Mouse (Mus musculus): ENCODE measurements around the gene Qpctl.
"Not testable (repeated sequence)": the region's sequence is repeated elsewhere in the genome, so short reads cannot be mapped to it uniquely, and the experiment has no call there.

Gene Qpctl

GRCm38 (mm10) chr7:19164189-19164588 lies 15.1 kb upstream of the Qpctl start:
- DNase-seq (ENCODE audit: low spot score in 2 of 2) = no peak

GRCm38 (mm10) chr7:19163752-19164151 lies 14.7 kb upstream of the Qpctl start:
- no peak for DNase-seq (ENCODE audit: low spot score in 2 of 2)

GRCm38 (mm10) chr7:19162928-19163327 lies 13.8 kb upstream of the Qpctl start:
- no peak for DNase-seq (ENCODE audit: low spot score in 2 of 2)

GRCm38 (mm10) chr7:19160115-19160514 lies 11.0 kb upstream of the Qpctl start:
- DNase-seq (ENCODE audit: low spot score in 2 of 2) = no peak

- DNase-seq (ENCODE audit: low spot score in 2 of 2) = no peak
These were observed 10.3 kb upstream of the Qpctl start for GRCm38 (mm10) chr7:19159411-19159810.

- no peak for DNase-seq (ENCODE audit: low spot score in 2 of 2)
These were observed 9.5 kb upstream of the Qpctl start for GRCm38 (mm10) chr7:19158601-19159000.

GRCm38 (mm10) chr7:19157160-19157800 lies 8.2 kb upstream of the Qpctl start:
- DNase-seq (ENCODE audit: low spot score in 2 of 2) = peak; percentile 94 to 95

GRCm38 (mm10) chr7:19155825-19156475 lies 6.9 kb upstream of the Qpctl start:
- no peak for DNase-seq (ENCODE audit: low spot score in 2 of 2)

GRCm38 (mm10) chr7:19154796-19155195 lies 5.7 kb upstream of the Qpctl start:
- DNase-seq (ENCODE audit: low spot score in 2 of 2) = no peak

- not testable (repeated sequence) for DNase-seq (ENCODE audit: low spot score in 2 of 2)
These were observed 2.0 kb upstream of the Qpctl start for GRCm38 (mm10) chr7:19151121-19151520.

GRCm38 (mm10) chr7:19149626-19150025 lies 535 bp upstream of the Qpctl start, which contains the start of gene Snrpd2:
Gene Snrpd2 (plus strand): TSS chr7:19149722.
- DNase-seq (ENCODE audit: low spot score in 2 of 2) = peak; percentile 92 to 94

GRCm38 (mm10) chr7:19148180-19148874 lies 764 bp downstream of the Qpctl start:
- DNase-seq (ENCODE audit: low spot score in 2 of 2) = no peak

- DNase-seq (ENCODE audit: low spot score in 2 of 2) = no peak
These were observed 1.5 kb downstream of the Qpctl start for GRCm38 (mm10) chr7:19147497-19148045.

- DNase-seq (ENCODE audit: low spot score in 2 of 2) = no peak
These were observed 2.3 kb downstream of the Qpctl start for GRCm38 (mm10) chr7:19146793-19147192.

GRCm38 (mm10) chr7:19137380-19137779 lies 11.7 kb downstream of the Qpctl start:
- DNase-seq (ENCODE audit: low spot score in 2 of 2) = no peak

GRCm38 (mm10) chr7:19136673-19137334 lies 12.3 kb downstream of the Qpctl start:
- no peak for DNase-seq (ENCODE audit: low spot score in 2 of 2)

- DNase-seq (ENCODE audit: low spot score in 2 of 2) = no peak
These were observed 12.9 kb downstream of the Qpctl start for GRCm38 (mm10) chr7:19136168-19136567.

- peak; percentile 85 to 94 for DNase-seq (ENCODE audit: low spot score in 2 of 2)
These were observed 17.7 kb downstream of the Qpctl start for GRCm38 (mm10) chr7:19131324-19131848.

- DNase-seq (ENCODE audit: low spot score in 2 of 2) = no peak
These were observed 18.4 kb downstream of the Qpctl start for GRCm38 (mm10) chr7:19130657-19131056.

GRCm38 (mm10) chr7:19129396-19129795 lies 19.7 kb downstream of the Qpctl start:
- DNase-seq (ENCODE audit: low spot score in 2 of 2) = no peak

- DNase-seq (ENCODE audit: low spot score in 2 of 2) = no peak
These were observed 21.3 kb downstream of the Qpctl start for GRCm38 (mm10) chr7:19127744-19128143.

GRCm38 (mm10) chr7:19124713-19125112 lies 24.4 kb downstream of the Qpctl start:
- no peak for DNase-seq (ENCODE audit: low spot score in 2 of 2)

Data from frontal cortex, postnatal 25 days (tissue).